Mouse (Mus musculus) C2C12 (cell line): ENCODE measurements at regions not wholly inside any gene's neighbourhood (a gene's known extent, or its start where the extent isn't known, plus 50 kb on each side); places are given as distances from the start of the nearest gene placed in this dataset.

Experiments used
- H3K27me3 ChIP-seq: one replicate; pipeline ENCODE4 v1.6.1; 2011; ENCODE audit not compliant: control insufficient read depth, insufficient read depth, insufficient read length
- H3K36me3 ChIP-seq: one replicate; pipeline ENCODE4 v1.6.1; 2011; ENCODE audit not compliant: control insufficient read depth, insufficient read depth
- H3K4me3 ChIP-seq: one replicate; pipeline ENCODE4 v1.5.1; 2011; ENCODE audit warnings: mild to moderate bottlenecking, control low read depth; ENCODE audit not compliant: poor library complexity, insufficient read depth, severe bottlenecking
- H3K79me2 ChIP-seq: one replicate; pipeline ENCODE4 v1.6.1; 2011; ENCODE audit not compliant: control insufficient read depth, insufficient read depth
- H3K79me3 ChIP-seq: one replicate; pipeline ENCODE4 v1.6.1; 2011; ENCODE audit warnings: low read depth, control low read depth
- H3ac ChIP-seq: one replicate; pipeline ENCODE3; 2011; ENCODE audit warnings: low read depth; ENCODE audit not compliant: control insufficient read depth, insufficient read length
- CEBPB ChIP-seq: IDR thresholded peaks from one replicate; pipeline ENCODE4 v1.6.1; 2011; ENCODE audit warnings: low read depth, mild to moderate bottlenecking, control low read depth, moderate library complexity
- CTCF ChIP-seq: IDR thresholded peaks from one replicate; pipeline ENCODE4 v1.5.1; 2011; ENCODE audit not compliant: control insufficient read depth, insufficient read depth, insufficient read length
- FOSL1 ChIP-seq: IDR thresholded peaks from one replicate; pipeline ENCODE4 v1.8.0; 2011; ENCODE audit warnings: mild to moderate bottlenecking, low read length; ENCODE audit not compliant: poor library complexity, insufficient read depth, severe bottlenecking
- MAX ChIP-seq: IDR thresholded peaks from one replicate; pipeline ENCODE4 v1.6.1; 2011; ENCODE audit warnings: mild to moderate bottlenecking, control low read depth
- MYOD1 ChIP-seq: IDR thresholded peaks from one replicate; pipeline ENCODE4 v1.6.1; 2011; ENCODE audit warnings: low read depth; ENCODE audit not compliant: control insufficient read depth, insufficient read length
- MYOG ChIP-seq: IDR thresholded peaks from one replicate; pipeline ENCODE4 v1.6.1; 2011; ENCODE audit not compliant: control insufficient read depth, insufficient read length; ENCODE audit errors: extremely low read depth
- USF1 ChIP-seq: IDR thresholded peaks from one replicate; pipeline ENCODE4 v1.6.1; 2011; ENCODE audit warnings: low read depth, mild to moderate bottlenecking, control low read depth, moderate library complexity

DNA sequence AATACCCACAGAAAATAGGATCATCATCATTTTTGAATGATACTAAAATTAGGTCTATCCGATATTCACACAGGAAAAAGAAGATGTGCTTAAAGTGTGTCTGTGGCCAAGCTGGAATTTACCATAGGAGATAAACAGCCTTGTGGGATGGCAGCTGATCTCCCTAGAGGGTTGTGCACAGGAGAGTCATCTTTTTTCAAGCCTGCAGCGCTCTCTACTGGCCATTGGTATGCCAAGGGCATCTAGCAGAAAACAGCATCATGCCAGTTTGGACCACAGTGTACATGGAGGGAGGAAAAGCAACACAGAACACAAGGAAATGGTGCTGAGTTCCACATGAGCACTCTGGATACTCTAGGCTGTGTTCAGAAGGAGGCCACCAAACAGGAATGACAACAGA lies 74.1 kb upstream of the Diaph3 start:
- H3ac ChIP-seq, result no peak overlapping the region
- no peaks in the 10 kb centered on the region for H3K79me2 ChIP-seq
- no peak overlapping the region for H3K4me3 ChIP-seq
- TF ChIP-seq MYOD1, result peak; percentile 59
- peak; percentile 61 for TF ChIP-seq CTCF
- no peak for TF ChIP-seq MAX
- H3K27me3 ChIP-seq, result no peaks in the 10 kb centered on the region
- no peaks in the 10 kb centered on the region for H3K36me3 ChIP-seq
- no peaks in the 10 kb centered on the region for H3K79me3 ChIP-seq

DNA sequence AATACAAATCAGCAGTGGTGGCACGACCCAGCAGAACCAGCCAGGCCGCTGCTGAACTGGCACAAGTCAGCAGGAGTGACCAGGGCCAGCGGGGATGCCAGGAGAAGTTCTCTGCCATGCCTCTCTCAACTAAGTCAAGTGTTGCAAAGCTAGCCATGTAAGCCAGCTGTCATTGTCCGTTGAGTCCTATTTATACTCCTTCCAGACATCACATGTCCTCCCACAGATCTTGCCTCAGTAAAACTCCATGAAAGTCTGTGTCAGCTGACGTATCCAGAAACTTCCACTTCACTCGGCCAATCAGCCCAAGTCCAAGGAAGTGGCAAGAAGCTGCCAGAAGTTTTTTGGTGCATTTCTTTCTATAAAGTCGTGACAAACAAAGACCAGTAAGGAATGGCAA lies 76.0 kb upstream of the Diaph3 start:
- Histone ChIP-seq H3K36me3 (no peaks in the 10 kb centered on the region), H3K79me3 (no peaks in the 10 kb centered on the region), H3K79me2 (no peaks in the 10 kb centered on the region), H3K4me3 (no peak overlapping the region), H3K27me3 (no peaks in the 10 kb centered on the region), H3ac (no peak overlapping the region)
- TF ChIP-seq MAX, result no peak
- no peak for TF ChIP-seq MYOG
- no peak for TF ChIP-seq CEBPB
- no peak for TF ChIP-seq CTCF

DNA sequence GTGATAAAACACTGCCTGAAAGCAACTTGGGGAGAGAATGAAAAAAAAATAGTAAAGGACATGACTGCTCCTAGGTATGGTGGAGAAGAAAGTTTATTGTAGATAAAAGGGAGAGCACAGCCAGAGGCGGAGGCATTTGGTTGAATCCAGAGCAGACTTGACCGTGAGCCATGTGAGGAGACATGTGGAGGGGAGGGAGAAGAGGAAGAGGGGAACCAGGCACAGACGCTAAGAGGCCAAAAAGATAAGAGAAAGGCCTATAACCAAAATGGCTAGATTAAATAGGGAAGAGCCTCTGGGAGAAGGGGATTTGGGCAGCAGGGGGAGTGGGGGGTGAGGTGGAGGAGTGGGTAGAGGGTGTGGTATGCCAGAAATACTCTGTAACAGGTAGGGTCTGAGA lies 78.9 kb upstream of the Diaph3 start:
- H3K36me3 ChIP-seq, result no peaks in the 10 kb centered on the region
- no peak overlapping the region for H3ac ChIP-seq
- TF ChIP-seq MYOD1 (no peak), CEBPB (no peak), MAX (no peak), FOSL1 (no peak), USF1 (no peak), CTCF (no peak), MYOG (no peak)
- no peaks in the 10 kb centered on the region for H3K79me2 ChIP-seq
- no peaks in the 10 kb centered on the region for H3K79me3 ChIP-seq
- H3K4me3 ChIP-seq, result no peak overlapping the region
- H3K27me3 ChIP-seq, result no peaks in the 10 kb centered on the region

DNA sequence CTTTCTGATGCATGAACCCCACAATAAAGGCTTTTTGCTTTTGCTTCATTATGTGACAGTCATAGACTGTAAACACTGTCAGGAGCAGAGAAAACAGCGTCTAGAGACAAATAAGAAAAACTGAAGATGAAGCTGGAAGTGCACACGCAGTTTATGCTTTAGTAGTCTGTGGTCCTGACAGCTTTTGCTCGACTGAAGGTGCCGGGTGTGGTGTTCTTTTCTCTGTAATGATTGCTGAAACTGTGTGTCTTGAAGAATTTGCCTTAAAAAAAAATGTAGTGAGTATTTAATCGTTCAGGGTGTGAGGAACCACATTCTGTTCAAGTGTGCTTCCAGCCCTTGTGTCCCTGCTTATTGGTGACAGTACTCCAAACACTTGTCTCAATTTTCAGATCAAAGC lies 83.8 kb upstream of the Diaph3 start:
- TF ChIP-seq FOSL1, result no peak
- no peak for TF ChIP-seq CEBPB
- TF ChIP-seq MYOG, result no peak
- no peak for TF ChIP-seq CTCF
- TF ChIP-seq MAX, result no peak
- TF ChIP-seq MYOD1, result no peak
- no peak for TF ChIP-seq USF1
- H3K79me3 ChIP-seq, result no peaks in the 10 kb centered on the region

DNA sequence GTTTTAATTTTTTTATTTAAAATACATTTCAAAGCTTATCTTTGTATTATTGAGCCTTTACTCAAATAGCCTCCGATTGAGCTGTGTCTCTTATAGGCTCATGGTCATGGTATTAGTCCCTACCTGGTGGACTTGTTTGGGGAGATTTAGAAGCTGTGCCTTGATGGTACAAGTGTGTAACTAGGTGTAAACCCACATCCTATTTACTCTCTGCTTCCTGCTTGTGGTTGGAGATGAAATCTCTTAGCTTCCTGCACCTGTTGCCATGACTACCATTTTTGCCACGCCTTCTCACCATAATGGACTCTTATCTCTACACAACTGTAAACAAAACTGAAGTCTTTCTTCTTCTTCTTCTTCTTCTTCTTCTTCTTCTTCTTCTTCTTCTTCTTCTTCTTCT lies 108.2 kb upstream of the Diaph3 start:
- Histone ChIP-seq H3K79me2 (no peaks in the 10 kb centered on the region), H3K27me3 (no peaks in the 10 kb centered on the region), H3K4me3 (no peak overlapping the region), H3K36me3 (no peaks in the 10 kb centered on the region), H3K79me3 (no peaks in the 10 kb centered on the region), H3ac (no peak overlapping the region)
- TF ChIP-seq USF1 (no peak), MAX (no peak), FOSL1 (no peak), CTCF (no peak), CEBPB (no peak), MYOD1 (no peak), MYOG (no peak)

More for the DNA sequence above, 83.8 kb upstream of the Diaph3 start:
- Histone ChIP-seq H3K4me3 (no peak overlapping the region), H3K36me3 (no peaks in the 10 kb centered on the region), H3ac (no peak overlapping the region), H3K27me3 (no peaks in the 10 kb centered on the region), H3K79me2 (no peaks in the 10 kb centered on the region)

DNA sequence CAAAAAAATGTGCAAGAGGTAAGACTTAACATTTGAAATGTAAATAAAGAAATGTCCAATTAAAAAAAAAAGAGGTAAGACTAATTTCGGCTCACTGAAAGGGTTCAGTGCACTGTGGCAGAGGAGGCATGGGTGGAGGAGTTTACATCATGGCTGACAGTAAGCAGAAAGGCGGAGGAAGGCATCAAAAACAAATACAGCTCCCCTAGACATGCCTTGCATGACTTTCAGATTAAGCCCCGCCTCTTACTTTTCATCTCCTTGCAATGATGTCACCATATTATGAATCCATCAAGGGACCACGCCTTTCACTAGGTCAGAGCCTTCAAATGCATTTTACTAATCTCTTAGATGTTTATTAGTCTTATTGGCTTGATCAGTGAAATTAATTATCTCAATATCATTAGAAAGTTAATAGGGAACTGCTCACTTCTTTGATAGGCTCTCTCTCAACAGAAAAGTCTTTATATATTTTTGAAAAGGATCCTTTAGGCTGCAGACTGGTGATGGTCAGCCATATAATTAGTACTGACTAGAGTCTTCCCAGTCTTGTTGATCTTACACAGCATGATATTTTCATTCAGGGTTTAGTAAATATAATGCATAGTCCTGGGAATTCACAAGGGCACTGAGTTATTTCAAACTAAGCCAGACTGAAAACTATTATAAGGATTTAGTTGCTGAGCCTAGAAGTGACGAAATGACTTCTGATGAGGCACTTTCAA lies 114.6 kb upstream of the Diaph3 start:
- no peaks in the 10 kb centered on the region for H3K36me3 ChIP-seq
- H3K4me3 ChIP-seq, result no peak overlapping the region
- no peak overlapping the region for H3ac ChIP-seq
- TF ChIP-seq MYOD1, result no peak
- no peak for TF ChIP-seq MAX
- no peak for TF ChIP-seq USF1
- TF ChIP-seq CEBPB, result no peak
- no peak for TF ChIP-seq MYOG
- TF ChIP-seq FOSL1, result no peak
- no peak for TF ChIP-seq CTCF
- no peaks in the 10 kb centered on the region for H3K79me2 ChIP-seq
- H3K79me3 ChIP-seq, result no peaks in the 10 kb centered on the region
- no peaks in the 10 kb centered on the region for H3K27me3 ChIP-seq
